Mouse (Mus musculus) T-cell, adult 2 months (primary cell): Measurements from ENCODE around the gene 1700129C05Rik.

Experiments
- DNase-seq: peaks from one replicate; pipeline ENCODE4 v3.0.0; 2022; ENCODE audit warnings: low spot score

1700129C05Rik gene

DNA sequence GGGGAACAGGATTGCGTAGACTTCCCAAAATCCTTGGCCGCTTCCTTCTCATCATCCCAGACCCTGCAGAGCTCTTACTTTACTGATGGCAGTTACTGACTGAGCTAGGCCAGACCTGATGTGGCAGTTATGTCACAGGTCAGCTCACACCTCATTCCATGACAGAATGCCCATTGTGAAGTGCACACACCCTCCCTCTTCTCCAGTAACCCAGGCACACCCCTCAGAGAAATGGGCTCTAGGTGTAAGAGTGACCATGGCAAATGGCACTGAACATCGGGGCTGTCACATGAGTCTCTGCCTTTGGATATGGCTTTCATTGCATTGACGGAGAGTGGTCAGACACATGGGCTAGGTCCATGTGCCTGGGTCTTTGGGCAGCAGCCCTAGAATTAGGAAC is at the start of gene 1700129C05Rik:
Gene 1700129C05Rik (minus strand): TSS at position 101 of the 400 bp plus-strand sequence.
- no peak for DNase-seq

- no peak for DNase-seq
Observed at GRCm38 (mm10) chr14:59186121-59186520, 43.4 kb upstream of the 1700129C05Rik start.

DNA sequence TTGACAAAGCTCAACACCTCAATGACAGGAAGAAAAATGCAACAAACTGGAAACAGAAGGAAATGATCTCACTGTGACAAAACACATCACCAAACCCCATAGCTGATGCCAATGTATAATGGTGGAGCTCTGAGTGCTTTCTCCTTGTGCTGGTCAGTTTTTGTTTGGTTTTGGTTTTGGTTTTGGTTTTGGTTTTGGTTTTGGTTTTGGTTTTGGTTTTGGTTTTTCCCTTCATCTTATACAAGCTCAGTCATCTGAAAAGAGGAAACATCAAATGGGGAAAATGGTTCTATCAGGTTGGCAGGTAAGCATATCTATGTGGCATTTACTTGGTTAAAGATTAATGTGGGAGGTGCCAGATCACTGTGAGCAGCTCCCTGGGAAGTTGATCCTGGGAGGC is 42.8 kb upstream of the 1700129C05Rik start:
- DNase-seq, result no peak

DNA sequence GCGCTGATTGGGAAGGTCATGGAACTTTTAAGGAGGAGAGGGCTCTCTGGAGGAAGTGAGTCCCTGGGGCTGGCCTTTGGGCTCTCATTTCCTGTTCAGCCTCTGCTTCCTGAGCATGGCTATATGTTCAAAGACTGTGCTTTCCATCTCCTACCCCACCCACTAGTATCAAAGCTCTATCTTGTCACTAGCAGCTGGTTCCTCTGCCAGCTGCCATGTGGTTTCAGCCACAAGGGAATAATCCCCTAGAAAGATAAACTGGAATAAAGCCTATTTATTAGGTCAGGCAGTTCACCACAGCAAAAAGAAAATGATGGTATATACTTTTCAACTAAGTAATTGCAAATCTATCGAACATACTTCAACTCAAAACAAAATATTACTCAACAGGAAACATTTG is 40.0 kb upstream of the 1700129C05Rik start:
- no peak for DNase-seq

- DNase-seq, result no peak
Observed at GRCm38 (mm10) chr14:59178649-59179048, 36.0 kb upstream of the 1700129C05Rik start, which contains the start of gene Gm5142. Gm5142 (minus strand) TSS chr14:59178749.

DNA sequence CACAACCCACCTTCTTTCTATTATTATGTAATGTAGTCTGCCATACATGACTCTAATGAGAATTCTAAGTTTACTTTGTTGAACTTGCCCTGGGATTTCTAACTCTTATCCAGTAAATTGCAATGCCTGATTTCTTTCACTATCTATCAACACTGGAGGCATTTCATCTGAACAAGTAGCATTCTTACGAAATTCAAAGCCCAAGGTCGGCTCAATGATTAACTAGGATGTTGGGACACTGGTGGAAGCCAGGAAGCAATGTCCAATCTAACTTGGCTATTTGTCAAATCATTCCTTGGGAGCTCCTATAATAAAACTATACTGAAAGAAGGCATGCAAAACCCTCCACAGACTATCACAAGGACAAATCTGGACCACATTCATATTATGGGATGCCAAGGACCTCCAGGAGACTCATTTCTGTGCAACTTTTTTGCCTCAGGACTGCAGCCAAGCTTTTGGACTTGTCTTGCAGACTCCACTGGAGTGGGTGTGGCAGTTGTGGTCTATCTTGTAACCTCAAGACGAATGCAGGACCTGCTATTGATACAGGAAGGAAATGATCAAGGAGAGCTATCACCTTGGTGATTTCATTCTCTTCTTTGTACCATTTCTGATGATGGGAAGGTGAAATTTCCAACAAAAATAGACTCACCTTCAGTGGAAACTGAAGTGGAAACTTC is 14.5 kb upstream of the 1700129C05Rik start:
- no peak for DNase-seq

- DNase-seq, result no peak
Observed at GRCm38 (mm10) chr14:59155589-59155988, 12.9 kb upstream of the 1700129C05Rik start.

DNA sequence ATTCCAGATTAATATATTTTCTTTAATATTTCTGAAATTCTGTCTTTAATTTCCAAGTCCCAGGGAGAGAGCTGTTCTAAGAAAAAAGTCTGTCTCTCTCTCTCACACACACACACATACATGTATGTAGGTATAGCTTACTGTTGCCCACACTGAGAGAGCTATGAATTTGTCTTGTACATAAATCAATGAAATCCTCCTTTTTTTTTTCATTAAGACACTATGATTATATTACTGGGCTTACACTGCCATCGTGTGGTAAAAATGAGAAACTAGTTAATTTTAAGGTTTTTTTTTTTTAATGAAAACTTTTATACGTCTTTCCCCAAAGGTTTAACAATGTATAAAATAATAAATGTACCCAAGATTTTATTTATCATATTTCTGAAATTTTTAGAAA is 28.4 kb downstream of the 1700129C05Rik start:
- DNase-seq, result no peak

DNA sequence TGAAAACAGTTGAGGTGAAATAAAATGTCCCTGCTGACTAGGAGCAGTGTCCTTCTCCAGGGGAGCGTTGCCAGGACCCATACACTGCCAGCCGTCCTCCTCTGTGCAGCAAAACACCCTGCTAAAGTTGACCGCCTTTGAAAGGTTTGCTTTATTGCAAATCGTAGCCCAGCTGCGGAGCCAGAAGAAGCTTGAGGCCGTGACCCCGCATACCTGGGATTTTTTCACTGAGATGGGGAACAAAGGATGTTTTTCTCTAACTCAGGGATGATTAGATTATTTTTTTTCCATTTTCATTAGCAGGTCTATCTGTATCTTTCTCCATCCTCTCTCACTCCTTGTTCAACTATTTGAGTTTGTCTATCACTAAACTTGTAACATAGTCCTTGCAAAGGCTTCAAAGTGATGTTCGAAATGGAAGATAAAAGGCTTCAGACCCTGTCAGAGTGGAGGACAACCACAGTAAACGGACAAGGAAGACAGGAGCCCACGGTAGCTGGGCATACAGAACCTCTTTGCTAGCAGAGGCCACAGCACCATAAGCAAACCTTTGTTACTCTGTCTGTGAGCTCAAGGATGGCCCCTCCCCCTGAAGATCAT is 38.6 kb downstream of the 1700129C05Rik start:
- no peak for DNase-seq

GRCm38 (mm10) chr14:59093601-59094000 is 49.1 kb downstream of the 1700129C05Rik start:
- DNase-seq, result no peak

DNA sequence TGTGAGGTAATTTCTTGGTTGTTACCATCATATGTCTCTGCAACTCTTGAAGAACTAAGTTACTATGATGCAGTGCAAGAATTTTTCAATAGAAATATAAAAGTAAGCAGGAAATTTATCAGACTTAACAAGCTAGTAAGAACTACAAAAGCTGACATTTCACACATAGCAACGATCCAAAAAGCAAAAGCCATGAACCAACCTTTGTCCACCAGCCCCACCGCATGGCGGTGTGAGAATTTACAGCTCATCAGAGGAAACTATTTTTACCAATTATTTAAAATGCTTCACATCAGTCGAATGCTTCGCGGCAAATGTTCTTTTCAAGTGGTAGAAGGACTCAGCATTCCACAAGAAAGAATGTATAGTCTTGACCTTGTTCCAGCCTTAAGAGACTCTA is 58.3 kb downstream of the 1700129C05Rik start:
- DNase-seq, result no peak
